Mouse (Mus musculus) CH12.LX (cell line): ENCODE results near the gene Gjd3.

ENCODE experiments used
- CTCF ChIP-seq, 2 experiments: IDR thresholded peaks in 1 of 2; conservative IDR thresholded peaks in 1 of 2; 2 replicates each; pipeline ENCODE4 v1.5.1; 2011 to 2012; ENCODE audit warnings: low read depth in 2 of 2, low read length in 2 of 2, improper control_type of control experiment in 1 of 2, inconsistent platforms in 1 of 2, mild to moderate bottlenecking in 1 of 2, moderate library complexity in 1 of 2
- E2F4 ChIP-seq: IDR thresholded peaks from 2 replicates; pipeline ENCODE4 v1.6.1; 2011; ENCODE audit warnings: low read depth, low read length, improper control_type of control experiment; ENCODE audit not compliant: insufficient replicate concordance
- EP300 ChIP-seq: IDR thresholded peaks from 2 replicates; pipeline ENCODE4 v1.6.1; 2011; ENCODE audit warnings: low read length, improper control_type of control experiment
- KAT2A ChIP-seq: IDR thresholded peaks from 2 replicates; pipeline ENCODE4 v1.6.1; 2012; ENCODE audit warnings: low read length, improper control_type of control experiment, inconsistent platforms; ENCODE audit not compliant: insufficient replicate concordance
- MAFK ChIP-seq: IDR thresholded peaks from 2 replicates; pipeline ENCODE4 v1.6.1; 2011; ENCODE audit warnings: low read length, improper control_type of control experiment; ENCODE audit not compliant: insufficient replicate concordance

GRCm38 (mm10) chr11:98953361-98953760 is 29.5 kb downstream of the Gjd3 start:
- TF ChIP-seq MAFK (no peak), EP300 (no peak), KAT2A (no peak), E2F4 (no peak), CTCF (conservative IDR thresholded peaks at IDR 0.05 in 1 of 2, IDR thresholded peaks at IDR 0.05 in 1 of 2; ENCODE audit: low read depth in 2 of 2, low read length in 2 of 2) (no peak)
